Mouse (Mus musculus): ENCODE measurements at regions not wholly inside any gene's neighbourhood (a gene's known extent, or its start where the extent isn't known, plus 50 kb on each side); places are given as distances from the start of the nearest gene placed in this dataset.

GRCm38 (mm10) chr14:39532689-39533088, 59.8 kb upstream of the Nrg3 start:
- TF ChIP-seq POLR2A (IDR thresholded peaks at IDR 0.05; ENCODE audit: insufficient read depth, low read length) (no peak), EP300 (IDR thresholded peaks at IDR 0.05; ENCODE audit: insufficient read depth, low read depth, low read length) (no peak)
